Mouse (Mus musculus): Measurements from ENCODE around the gene Mrpl38.
"Not testable (repeated sequence)": the region's sequence is repeated elsewhere in the genome, so short reads cannot be mapped to it uniquely, and the experiment has no call there.

The Mrpl38 gene

DNA sequence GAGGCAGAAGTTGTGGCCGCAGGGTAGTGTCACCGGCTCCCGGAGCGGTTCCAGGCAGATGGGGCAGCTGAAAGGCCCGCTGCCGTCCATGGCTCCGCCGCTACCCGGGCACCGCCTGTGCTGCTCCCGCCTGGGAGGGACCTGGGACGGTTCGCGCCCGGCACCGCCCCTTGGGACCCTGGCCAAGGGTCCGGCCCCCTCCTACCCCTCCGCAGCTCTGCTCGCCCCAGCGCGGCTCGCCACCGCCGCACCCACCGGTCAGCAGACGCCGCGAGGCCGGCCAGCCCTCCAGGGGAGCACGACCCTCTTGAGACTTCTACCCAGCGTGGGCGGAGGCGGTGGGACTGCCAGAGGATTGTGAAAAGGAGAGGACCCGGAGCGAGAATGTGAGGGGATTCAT is 28.5 kb downstream of the Mrpl38 start:
- peak; percentile 83 for DNase-seq (ENCODE audit: low spot score)

DNA sequence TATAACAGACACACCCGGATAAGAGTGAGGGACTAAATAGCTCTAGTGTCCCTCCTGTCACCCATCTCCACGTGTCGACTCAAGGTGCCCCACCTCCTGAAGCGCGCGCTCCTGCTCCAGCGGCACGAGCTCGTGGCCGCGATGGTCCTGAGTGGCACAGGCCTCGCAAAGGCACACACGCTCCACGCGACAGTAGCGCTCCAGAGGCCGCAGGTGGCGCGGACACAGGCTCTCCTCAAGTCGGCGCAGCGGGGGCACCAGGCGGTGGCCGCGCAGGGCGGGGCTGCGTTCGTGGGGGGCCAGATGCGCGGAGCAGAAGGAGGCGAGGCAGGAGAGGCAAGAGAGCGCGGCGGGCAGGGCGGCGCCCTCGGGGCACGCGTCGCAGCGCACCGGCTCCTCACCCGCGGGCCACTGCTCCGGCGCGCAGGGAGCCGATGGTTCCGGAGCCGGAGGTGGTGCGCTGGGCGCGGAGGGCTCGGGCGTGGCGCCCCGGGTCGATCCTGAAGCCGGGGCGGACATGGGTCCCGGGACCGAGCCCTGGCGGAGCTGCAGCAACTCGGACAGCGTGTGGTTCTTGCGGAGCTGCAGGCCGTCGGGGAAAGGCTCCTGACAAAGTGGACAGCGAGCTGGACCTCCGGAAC is 29.1 kb downstream of the Mrpl38 start:
- DNase-seq (ENCODE audit: low spot score): peak; percentile 67

DNA sequence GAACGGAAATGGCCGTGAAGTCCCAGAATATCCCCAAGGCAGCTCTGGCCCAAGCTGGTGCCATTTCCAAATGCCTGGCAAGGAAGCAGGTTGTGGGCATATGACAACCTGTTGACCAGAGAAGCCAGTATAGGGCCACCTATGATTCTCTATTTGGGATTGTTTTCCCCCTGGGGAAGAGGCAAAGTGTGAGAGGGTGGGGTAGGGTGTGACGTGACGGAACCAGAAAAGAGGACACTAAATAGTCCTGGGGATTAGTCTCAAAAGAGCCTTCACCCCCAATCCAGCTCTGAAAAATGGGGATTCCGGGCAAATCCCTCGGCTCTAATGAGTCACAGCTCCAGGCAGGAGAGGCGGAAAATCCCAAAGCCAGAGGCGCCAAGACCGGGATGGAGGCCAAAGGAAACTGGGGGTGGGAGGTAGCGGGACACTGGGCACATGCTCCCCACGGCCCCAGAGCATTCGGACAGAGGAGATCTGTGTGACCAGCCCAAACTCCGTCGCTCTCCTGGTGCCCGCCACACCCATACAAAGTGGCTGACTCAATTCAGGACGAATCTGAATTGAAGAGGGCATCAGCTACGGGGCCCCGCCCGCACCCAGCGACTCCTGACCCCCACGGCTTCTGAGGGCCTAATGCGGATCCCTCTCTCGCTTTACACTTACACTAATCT is 30.1 kb downstream of the Mrpl38 start:
- DNase-seq (ENCODE audit: low spot score): peak; percentile 74

DNA sequence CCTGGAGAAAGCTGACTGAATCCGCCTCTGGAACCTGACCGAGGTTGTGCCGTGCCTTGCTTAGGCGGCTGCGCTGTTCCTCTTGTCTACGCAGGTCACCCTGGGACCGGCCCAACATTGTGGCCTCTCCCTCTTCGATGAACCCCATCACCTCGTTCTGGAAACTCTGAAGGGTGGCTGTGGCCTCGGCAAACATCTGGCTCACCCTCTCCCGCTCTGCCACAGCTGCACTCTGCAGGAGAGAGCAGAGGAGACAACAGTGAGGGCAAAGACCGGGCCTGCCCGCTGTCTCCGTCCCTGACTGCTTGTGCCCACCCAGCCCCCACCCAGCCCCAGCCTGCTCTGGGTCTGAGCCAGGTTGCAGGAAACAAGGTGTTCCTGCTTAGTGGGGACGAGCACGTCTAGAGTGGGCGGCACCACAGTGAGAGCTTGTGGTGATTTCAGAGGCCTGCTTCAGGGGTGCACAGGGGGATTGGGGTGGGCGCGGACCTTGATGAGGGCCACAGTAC is 30.8 kb downstream of the Mrpl38 start:
- DNase-seq (ENCODE audit: low spot score): no peak

DNA sequence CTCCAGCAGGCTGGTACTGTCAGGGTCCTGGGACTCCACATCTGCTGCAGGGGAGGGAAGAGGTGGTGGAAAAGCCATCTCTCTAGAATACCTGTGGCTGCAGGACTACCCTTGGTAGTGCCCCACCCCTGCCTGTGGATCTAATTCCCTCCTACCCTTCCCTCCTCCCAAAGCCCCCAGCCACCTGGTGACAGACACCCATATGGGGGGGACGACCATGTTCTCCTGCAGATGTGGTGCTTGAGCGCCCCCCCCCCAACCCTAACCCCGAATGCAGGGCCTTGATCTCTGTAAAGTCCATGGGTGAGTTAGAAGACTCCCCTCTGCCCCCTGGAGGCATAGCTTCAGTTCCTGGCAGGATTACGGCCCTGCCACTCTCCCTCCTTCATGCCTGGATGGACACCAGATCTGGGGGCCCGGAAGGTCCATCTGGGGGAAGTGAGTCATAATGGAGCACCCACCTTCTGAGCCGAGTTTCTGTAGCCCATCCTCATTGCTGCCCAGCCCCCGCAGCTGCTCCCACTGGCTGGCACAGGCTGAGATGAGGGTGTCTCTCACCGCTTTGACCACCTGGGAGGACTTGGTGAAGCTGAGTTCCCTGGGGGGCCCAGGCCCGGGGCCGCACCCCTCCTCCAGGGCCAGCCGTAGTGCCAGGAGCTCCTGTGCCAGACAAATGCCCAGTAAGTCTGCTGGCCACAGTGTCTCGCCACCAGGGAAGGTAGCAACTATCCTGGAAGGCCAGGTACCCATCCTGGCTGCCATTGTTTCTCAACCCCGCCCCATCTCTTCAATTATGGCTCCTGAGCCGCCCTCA is 31.5 kb downstream of the Mrpl38 start:
- DNase-seq (ENCODE audit: low spot score): peak; percentile 38

DNA sequence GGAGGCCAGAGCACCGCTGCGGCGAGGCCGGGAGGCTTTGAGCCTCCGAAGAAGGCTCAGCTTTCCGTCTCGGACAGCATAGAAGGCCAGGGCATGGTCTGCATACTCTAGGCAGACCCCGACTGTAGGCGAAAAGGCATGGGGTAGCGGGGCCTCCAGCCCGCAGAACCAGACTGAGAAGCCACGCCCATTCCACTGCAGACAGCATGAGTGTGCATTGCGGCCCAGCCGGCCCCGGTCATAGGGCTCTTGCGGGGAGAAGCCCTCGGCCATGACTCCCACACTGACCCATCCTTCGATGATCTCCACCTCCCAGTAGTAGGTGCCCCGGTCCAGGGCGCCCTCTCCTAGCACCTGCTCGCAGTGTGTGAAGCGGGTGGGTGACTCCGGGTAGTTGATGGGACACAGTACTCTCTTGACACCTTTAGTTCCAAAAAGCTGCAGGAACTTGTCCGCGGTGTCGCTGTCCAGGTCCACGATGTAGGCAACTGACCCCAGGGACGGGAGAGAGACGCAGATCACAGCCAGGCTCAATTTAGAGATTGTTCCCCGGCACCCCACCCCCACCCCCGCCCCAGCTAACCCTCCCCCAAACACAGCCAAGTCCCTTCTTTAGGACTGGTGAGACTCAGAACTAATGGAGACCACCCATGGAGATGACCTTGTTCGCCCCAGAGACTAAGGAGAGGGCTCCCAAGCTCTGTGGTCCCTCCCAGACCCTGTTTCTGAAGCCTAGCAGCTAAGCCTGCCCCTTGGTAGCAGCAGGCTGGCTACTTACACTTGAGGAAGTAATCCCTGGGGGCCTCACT is 32.3 kb downstream of the Mrpl38 start:
- peak; percentile 51 for DNase-seq (ENCODE audit: low spot score)

DNA sequence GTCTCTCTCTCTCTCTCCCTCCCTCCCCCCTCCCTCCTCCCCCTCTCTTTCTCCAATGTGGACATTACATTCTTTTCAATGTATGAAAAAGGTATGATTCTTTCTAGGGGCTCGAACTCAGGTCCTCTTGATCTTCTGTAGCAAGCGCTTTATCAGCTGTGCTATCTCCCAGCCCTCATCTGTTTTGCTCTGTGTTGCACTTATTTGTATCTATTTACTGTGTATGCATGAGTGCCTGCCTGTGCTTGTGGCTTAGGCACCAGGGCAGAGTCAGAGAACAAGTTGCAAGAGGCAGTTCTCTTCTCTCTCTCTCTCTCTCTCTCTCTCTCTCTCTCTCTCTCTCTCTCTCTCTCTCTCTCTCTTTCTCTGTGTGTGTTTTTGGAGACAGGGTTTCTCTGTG is 33.6 kb downstream of the Mrpl38 start:
- no peak for DNase-seq (ENCODE audit: low spot score)

DNA sequence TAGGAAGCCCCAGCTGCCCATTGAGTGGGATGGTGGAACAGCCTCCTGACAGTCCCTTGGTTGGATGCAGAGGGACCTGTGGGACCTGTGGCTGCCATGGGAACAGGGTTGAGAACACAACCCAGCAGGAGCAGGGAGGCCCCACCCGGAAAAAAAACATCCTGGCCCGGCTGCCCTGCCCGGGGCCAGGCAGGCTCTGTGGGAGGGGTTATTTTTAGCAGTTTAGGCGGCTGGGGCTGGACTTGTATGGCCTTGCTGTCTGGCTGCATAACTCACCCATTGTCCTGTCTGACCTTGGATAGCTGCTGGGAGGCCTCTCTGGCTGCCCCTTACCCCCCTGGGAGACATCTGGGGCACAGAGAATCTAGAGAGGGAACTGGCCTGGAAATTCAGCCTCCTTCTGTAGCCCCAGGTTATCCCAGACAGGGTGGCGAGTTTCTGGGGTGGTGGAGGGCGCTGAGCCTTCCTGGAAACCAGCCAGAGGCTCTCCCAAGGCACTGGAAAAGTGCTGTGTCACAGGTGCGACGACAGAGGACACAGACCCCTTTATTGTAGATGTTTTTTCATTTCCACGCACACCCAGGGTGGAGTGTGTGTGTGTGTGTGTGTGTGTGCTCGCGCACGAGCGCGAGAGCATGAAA is 34.5 kb downstream of the Mrpl38 start:
- peak; percentile 79 for DNase-seq (ENCODE audit: low spot score)

DNA sequence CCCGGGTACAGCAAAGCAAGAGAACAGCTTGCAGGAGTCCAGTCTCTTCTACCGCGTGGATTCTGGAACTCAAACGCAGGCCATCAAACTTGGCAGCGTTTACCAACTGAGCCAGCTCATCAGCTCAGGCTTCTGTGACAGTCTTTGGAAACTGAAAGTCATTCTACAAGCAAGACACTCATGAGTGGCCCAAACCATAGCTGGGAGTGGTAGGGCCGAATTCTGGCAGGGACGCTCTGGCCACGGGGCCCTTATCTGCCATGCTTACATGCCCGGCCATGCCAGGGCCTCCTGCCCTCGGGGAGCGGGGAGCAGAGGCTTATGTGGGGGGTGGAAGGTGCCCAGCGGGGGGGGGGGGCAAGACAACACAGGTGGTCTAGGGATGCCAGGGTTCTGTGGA is 35.1 kb downstream of the Mrpl38 start:
- DNase-seq (ENCODE audit: low spot score): peak; percentile 57

DNA sequence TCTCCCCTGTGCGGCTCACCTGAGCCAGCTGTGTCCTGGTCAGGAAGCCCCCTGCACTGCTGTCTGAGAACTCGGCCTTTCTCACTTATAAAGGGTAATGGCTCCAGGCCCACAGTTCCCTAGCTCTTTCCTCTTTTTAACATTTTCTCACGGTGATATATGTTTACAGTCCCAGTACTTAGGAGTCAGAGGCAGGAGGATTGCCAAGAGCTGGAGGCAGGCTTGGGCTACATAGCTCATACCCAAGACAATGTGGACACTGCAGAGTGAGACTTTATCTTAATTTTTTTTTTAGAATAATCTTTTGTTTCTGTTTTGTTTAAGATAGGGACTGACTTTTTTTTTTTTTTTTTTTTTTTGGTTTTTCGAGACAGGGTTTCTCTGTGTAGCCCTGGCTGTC is 36.2 kb downstream of the Mrpl38 start:
- DNase-seq (ENCODE audit: low spot score): no peak

DNA sequence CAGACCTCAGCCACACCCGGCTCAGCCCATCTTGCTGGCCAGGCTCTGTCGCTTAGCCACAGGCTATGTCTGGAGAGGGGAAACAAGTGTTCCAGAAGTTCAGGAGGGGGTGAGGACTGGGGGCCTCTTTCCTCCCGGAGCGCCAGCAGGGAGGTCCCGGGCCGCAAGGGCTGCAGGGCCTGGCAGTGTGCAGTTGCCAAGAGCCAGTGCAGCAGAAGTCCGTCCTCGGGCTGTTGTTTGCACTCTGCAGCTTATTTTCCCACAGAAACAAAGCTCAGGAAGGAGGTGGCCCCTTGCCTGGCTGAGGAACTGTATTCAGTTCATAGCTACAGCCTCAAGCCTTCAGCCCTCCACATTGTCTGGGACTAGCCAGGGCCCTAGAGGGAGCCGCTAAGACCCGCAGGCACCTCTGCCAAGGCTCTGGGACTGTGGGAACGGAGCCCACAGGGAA is 36.7 kb downstream of the Mrpl38 start:
- peak; percentile 44 for DNase-seq (ENCODE audit: low spot score)

DNA sequence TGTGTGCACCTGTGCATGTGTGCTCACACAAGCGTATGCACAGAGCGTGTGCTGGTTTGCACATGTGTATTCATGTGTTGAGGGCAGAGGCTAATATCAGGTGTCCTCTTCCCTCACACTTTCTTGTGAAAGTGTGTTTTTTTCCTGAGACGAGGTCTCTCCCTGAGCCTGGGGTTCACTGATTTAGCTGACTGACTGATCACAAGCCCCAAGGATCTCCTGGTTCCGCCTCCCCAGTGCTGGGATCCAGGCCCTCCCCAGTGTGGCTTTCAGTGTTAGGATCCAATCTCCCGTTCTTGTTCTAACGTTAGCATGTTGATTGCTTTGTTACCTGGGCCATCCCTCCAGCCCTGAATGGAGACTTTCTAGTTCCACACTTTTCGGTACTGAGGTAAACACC is 37.8 kb downstream of the Mrpl38 start:
- DNase-seq (ENCODE audit: low spot score): no peak

DNA sequence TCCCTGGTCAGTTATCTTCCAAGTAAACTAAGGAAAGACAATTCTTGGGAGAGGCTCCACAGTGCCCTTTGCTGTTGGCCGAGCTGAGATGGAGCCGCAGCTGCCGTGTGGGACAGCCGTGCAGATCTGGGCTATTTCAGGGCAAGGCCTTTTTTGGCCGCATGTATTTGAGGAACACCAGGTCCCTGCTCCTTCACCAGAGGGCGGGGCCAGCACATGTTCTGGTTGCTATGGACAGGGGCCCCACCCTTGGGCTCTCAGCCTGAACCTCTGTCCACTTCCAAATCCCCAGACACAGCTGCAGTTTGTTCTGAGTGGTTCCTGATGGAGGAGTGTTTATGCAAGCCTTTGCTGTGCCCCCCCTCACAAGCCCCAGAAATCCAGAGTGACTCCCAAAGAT is 38.3 kb downstream of the Mrpl38 start:
- peak; percentile 79 for DNase-seq (ENCODE audit: low spot score)

DNA sequence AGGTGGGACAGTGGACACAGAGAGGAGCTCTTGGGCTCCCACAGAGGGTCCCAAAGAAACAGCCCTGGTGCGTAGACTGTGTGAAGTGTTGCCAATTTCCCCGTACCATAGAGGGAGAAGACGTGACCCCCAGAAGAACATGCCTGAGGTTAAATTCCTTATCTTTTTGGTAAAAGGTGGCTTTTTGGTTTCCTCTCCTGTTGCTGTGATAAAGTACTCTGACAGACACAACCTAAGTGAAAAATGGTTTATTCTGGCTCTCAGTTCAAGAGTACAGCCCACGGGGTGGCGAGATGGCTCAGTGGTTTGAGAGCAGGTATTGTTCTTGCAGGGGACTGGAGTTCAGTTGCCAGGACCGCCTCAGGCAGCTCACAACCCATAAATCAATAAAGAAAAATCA is 39.2 kb downstream of the Mrpl38 start:
- no peak for DNase-seq (ENCODE audit: low spot score)

DNA sequence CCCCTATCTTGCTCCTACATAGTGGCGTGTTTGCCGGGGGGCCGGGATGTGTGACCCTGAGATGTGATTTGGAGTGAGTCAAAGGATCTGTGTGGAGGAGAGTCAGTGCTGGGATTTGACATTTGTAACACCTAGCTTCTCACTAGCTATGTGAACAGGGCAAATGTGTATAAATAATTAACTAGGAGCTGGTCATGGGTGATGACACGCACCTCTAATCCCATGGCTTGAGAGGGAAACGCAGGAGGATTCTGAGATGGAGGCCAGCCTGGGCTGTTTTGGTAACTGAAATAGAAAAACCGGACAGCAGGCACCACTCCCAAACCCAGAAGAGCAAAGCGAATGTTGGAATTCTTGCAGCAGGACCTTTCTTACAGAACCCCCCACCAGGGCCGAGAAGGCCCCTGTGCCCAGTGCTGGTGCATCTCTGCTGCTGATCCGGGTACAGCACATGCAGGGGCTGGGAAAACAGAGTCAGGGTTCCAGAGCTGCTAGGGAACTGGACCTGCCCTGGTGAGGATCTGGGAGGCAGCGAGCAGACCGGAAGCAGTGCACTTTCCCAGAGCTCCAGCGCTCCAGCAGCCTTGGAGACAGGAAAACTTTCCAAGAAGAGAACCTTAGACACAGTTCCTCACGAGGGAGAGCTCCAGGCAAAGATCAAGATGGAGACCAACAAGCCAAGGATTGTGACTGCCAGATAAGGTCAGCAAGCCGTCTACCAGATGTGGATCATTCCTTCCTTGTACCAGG is 39.8 kb downstream of the Mrpl38 start:
- no peak for DNase-seq (ENCODE audit: low spot score)

DNA sequence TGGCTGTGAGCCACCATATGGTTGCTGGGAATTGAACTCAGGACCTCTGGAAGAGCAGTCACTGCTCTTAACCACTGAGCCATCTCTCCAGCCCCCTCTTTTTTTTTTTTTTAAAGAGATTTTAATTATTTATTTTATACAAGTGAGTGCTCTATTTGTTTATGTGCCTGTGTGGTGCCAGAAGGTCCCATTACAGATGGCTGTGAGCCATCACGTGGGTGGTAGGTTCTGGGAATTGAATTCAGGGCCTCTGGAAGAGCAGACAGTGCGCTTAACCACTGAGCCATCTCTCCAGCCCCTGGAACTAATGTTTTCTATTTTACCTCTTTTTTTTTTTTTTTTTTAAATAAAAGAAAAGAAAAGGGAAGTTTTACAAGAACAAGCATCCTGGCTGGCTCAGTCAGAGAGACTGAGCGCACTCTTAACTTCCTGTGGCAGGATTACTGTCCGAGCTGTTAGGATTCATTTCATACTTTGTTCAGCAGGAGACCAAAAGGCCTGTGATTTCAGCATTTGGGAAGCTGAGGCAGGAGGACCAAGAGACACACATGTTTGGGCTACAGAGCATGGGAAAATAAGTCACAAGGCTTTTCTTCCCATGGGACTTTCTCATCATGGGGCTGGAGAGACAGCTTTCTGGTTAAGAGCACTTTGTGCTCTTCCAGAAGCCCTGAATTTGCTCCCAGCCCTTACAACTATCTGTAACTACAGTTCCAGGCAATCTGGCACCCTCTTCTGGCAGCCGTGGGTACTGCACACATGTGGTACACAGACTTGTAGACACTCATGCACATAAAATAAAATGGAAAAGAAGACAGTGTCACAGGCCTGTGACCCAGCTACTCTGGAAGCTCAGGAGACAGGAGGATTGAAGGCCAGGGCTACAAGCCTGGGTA is 42.2 kb downstream of the Mrpl38 start:
- DNase-seq (ENCODE audit: low spot score): peak; percentile 36

DNA sequence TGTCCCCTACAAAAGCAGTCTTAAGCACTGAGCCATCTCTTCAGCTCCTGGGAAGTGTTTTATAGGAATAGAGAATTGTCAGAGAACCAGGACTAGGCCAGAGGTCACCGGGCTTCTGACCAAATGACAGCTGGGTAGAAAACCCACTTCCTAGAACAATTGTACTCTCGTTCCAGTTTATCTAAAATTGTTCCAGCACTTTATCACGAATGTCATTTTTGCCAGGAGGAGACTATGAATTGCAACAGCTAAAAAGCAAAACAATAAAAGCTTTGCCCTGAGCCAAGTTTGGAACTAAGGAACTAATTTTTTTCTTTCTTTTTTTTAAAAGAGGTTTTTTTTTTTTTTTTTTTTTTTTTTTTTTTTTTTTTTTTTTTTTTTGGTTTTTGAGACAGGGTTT is 43.1 kb downstream of the Mrpl38 start:
- DNase-seq (ENCODE audit: low spot score): no peak

DNA sequence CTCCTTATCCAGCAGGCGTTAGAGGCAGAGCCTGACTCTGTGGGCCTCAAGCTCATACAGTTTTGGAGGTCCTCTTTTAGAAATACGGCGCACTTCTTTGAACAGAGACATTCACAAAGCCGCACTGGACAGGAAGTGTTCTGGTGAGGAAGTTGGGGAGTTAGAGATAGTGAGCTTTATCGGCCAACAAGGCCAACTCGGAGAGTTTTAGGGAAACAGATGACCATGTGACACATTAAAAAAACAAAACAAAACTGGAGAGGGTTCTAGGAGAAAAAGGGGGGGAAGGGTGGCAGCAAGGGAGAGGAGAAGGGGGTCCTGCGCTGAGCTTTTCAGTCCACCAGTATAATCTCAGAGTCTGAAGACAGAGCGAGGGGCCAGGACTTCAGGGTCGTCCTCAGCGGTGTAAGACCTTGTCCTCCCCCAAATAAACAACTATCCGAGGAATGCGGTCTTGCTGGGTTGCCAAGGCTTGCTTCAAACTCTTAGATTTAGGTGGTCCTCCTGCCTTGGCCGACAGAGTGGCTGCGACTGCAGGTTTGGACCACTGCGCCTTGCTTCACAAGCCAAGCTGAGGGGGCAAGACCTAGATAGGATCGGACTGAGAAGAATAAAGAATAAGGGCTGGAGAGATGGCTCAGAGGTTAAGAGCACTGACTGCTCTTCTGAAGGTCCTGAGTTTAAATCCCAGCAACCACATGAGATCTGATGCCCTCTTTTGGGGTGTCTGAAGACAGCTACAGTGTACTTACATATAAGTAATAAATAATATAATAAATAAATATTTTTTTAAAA is 44.7 kb downstream of the Mrpl38 start:
- DNase-seq (ENCODE audit: low spot score): no peak

DNA sequence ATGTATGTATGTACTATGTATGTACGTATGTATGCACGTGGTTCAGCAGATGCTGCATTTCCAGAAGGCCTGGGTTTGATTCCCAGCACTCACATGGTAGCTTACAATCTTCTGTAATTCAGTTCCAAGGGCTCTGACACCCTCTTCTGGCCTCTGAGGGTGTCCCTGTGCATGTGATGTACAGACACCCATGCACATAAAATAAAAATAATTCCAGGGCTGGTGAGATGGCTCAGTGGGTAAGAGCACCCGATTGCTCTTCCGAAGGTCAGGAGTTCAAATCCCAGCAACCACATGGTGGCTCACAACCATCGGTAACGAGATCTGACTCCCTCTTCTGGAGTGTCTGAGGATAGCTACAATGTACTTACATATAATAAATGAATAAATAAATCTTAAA is 45.7 kb downstream of the Mrpl38 start:
- DNase-seq (ENCODE audit: low spot score): not testable (repeated sequence)

All from MN1 (cell line).